15 mouse cellular contexts compared by ENCODE assay signal in genomic region chr13:116036166-116036565, GRCm38 (mm10).
DNase-seq lines count a peak whose midpoint lies in the region; TF ChIP-seq lines count a peak whose summit lies in the region.
"Had no signal": no experiment of that assay in that cellular context is flagged by ENCODE, and none has a peak within 500 bp of the region (broad histone marks: within the 10 kb centered on the region; RNA-seq: fewer than 3 reads in every experiment).

No protein-coding gene starts in this region.

- DNase-seq in embryo, embryonic 11 days, result peak; percentile 2
- DNase-seq in embryo, embryonic 9.5 days (ENCODE audit: extremely low spot score), result no peak
- DNase-seq in 3T3-L1 (ENCODE audit: low read depth, low spot score) (peak; percentile 59), NIH3T3 (ENCODE audit: low read depth) (peak; percentile 61)
- DNase-seq in brain, embryonic 14.5 days (ENCODE audit: low read depth), result peak; percentile 5
- no peak for DNase-seq in B cell, adult 2 months
- no peak for DNase-seq in spleen, postnatal 14 days (ENCODE audit: low spot score in 2 of 2)
- no peak for DNase-seq in heart, adult 18-20 months
- DNase-seq: adrenal gland, adult 2 months; adrenal gland, postnatal 10 days; adrenal gland, postnatal 25 days; cerebellum, adult 11-12 months; cerebellum, adult 2 months; cerebellum, adult 9-10 months; cerebellum, postnatal 36 days had no signal

- no peak for TF ChIP-seq CTCF in brain, embryonic 14.5 days (IDR thresholded peaks at IDR 0.05; ENCODE audit: borderline replicate concordance, extremely low read depth, insufficient read depth, insufficient read length)

- TF ChIP-seq POLR2A in brain, embryonic 14.5 days (IDR thresholded peaks at IDR 0.05; ENCODE audit: borderline replicate concordance, extremely low read depth, insufficient read depth, insufficient read length, poor library complexity, severe bottlenecking), result no peak

Comparison
In these comparisons a context has a peak if more than half of its experiments do, and no peak if none do; other contexts are left out.
1. DNase-seq: peak in embryo, embryonic 11 days (single experiment), 3T3-L1 (single experiment), NIH3T3 (single experiment) and brain, embryonic 14.5 days (single experiment); none in embryo, embryonic 9.5 days (single experiment), B cell, adult 2 months (0 of 2), spleen, postnatal 14 days (0 of 2) and heart, adult 18-20 months (0 of 2).